Mouse (Mus musculus): ENCODE measurements around the gene Ccdc151.

DNA sequence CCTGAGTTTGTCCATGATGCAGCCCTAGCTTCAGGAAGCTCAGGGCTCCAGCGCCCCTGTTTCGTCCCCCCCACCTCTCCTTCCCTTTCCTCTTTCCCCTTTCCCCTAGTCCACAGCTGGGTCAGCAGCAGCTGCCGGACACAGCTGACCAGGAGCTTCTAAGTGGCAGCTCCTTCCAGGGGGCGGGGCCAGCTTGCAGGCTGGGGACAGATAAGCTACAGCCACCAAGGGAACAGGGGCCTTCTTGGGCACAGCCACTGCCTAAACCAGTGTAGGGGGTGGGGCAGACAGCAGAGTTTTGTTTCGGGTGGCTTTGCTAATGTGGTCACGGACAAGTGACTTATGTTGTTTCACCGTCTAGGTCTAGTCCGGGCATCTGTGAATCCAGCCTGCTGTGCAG is 39.0 kb downstream of the Ccdc151 start, which contains the start of gene Epor:
- TF ChIP-seq USF1 (IDR thresholded peaks at IDR 0.05; ENCODE audit: low read depth) (no peak), POLR2A (IDR thresholded peaks at IDR 0.05; ENCODE audit: insufficient read length, low read depth) (no peak), MAX (IDR thresholded peaks at IDR 0.05; ENCODE audit: low read depth) (no peak), CEBPB (IDR thresholded peaks at IDR 0.05; ENCODE audit: insufficient read depth, poor library complexity, severe bottlenecking) (no peak), POLR2AphosphoS2 (IDR thresholded peaks at IDR 0.05; ENCODE audit: insufficient read length, low read depth) (no peak), TCF12 (IDR thresholded peaks at IDR 0.05; ENCODE audit: insufficient read depth, poor library complexity, severe bottlenecking) (peak; percentile 13), E2F4 (IDR thresholded peaks at IDR 0.05; ENCODE audit: insufficient read depth) (no peak), MYOG (IDR thresholded peaks at IDR 0.05; ENCODE audit: control insufficient read depth in 1 of 3, insufficient read depth in 1 of 3, insufficient read length in 2 of 3, low read depth in 2 of 3) (peak in 2 of 3 experiments; percentile 56 to 86), TCF3 (IDR thresholded peaks at IDR 0.05; ENCODE audit: insufficient read length, low read depth) (no peak)

Data from myocyte (in vitro differentiated cells).